Mouse (Mus musculus) intestine, postnatal 0 days (tissue): ENCODE results near the gene Asic1. TPM values are rescaled to one million over a fixed set of nuclear protein-coding genes. Genes with fewer than 3 reads are reported as not detected.

Experiments
- ATAC-seq: fragments of 200-750 bp; cut with Nextera tagmentation; 2 replicates; pipeline ENCODE4 v1.8.0; 2017; ENCODE audit warnings: mild to moderate bottlenecking, moderate TSS enrichment, moderate library complexity
- H3K27ac ChIP-seq: fragments of 300-500 bp; sonication (generic); 2 replicates; pipeline ENCODE4 v1.5.1; 2014; ENCODE audit warnings: mild to moderate bottlenecking, low read depth, low read length, moderate library complexity
- H3K27me3 ChIP-seq: fragments of 300-500 bp; sonication (generic); replicated peaks from 2 replicates; pipeline ENCODE4 v1.6.1; 2014; ENCODE audit warnings: low read length, mixed read lengths; ENCODE audit not compliant: control insufficient read depth, insufficient read depth
- H3K36me3 ChIP-seq: fragments of 300-500 bp; sonication (generic); 2 replicates; pipeline ENCODE4 v1.6.1; 2014; ENCODE audit warnings: mild to moderate bottlenecking, moderate library complexity; ENCODE audit not compliant: control insufficient read depth, insufficient read depth
- H3K4me1 ChIP-seq: fragments of 300-500 bp; sonication (generic); replicated peaks from 2 replicates; pipeline ENCODE4 v1.6.1; 2014; ENCODE audit warnings: antibody characterized with exemption, low read length, mixed read lengths; ENCODE audit not compliant: control insufficient read depth, insufficient read depth
- H3K4me2 ChIP-seq: fragments of 300-500 bp; sonication (generic); replicated peaks from 2 replicates; pipeline ENCODE4 v1.6.1; 2014; ENCODE audit warnings: low read depth, mild to moderate bottlenecking, moderate library complexity
- H3K4me3 ChIP-seq: fragments of 300-500 bp; sonication (generic); 2 replicates; pipeline ENCODE4 v1.5.1; 2014; ENCODE audit warnings: low read depth, low read length
- H3K9ac ChIP-seq: fragments of 300-500 bp; sonication (generic); 2 replicates; pipeline ENCODE4 v1.6.1; 2014; ENCODE audit warnings: mild to moderate bottlenecking, low read depth, low read length
- H3K9me3 ChIP-seq: fragments of 300-500 bp; sonication (generic); 2 replicates; pipeline ENCODE4 v1.6.1; 2016; ENCODE audit warnings: mixed run types; ENCODE audit not compliant: control insufficient read depth
- CTCF ChIP-seq: sonication (generic); IDR thresholded peaks from 2 replicates; pipeline ENCODE4 v1.5.1; 2016; ENCODE audit warnings: low read depth, mild to moderate bottlenecking, control low read depth, antibody characterized with exemption, moderate library complexity
- WGBS: fragments of 180-500 bp; shearing (Covaris S2); extraction: QIAGEN DNeasy Blood & Tissue Kit; methylation state at CpG from one replicate; pipeline ENCODE4 v1.1.7; 2014; 5-methylcytosine and 5-hydroxymethylcytosine counted together
- polyA plus RNA-seq: library from polyadenylated mRNA; unstranded; fragments of >200 nt; fragmentation: Nextera tagmentation; extraction: Ambion mirVana; gene quantifications from 2 replicates; pipeline ENCODE4 v1.2.1, GENCODE M21; 2015

Gene Asic1
- polyA plus RNA-seq: 1.4 and 2.1 TPM in 2 replicates

DNA sequence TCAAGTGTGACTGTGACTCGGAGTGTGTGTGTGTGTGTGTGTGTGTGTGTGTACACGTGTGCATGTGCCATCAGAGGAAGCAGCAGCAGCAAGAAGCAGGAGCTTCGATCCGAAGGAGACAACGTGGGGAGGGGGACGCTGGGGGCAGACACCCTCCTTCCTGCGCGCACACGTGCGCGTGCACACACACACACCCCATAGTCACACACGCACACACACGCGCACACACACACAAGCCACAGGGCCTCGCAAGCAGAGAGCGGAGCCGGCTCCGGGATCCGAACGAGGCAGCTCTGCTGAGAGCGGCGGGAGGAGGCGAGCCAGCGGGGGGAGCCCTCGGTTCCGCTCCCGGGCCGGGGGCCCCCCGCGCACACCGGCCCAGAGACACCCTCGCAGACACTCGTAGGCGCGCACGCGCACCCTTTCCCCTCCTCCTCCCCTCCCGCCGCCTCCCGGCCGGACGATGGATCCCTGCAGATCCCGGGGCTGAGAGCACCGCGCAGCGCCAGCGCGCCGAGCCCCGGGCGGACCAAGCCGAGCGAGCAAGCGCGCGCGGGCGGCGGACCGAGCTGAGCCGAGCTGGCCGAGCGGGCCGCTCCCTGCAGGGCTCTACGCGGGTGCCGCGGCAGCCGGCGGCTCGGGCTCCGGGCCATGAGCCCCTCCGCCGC is at the start of gene Asic1:
Asic1 (plus strand) TSS at position 215 of the 668 bp plus-strand sequence.
- Histone ChIP-seq H3K4me2 (peak within 1 kb of the TSS; percentile 93), H3K9ac (0 out of 2 replicates have a peak within 1 kb of the TSS, but pooled peaks have one; percentile 7), H3K4me3 (peak within 1 kb of the TSS; percentile 51), H3K36me3 (no peaks in the 10 kb centered on the region), H3K4me1 (no peaks in the 10 kb centered on the region), H3K27me3 (peaks cover 56% of the 10 kb centered on the region), H3K27ac (no peak within 1 kb of the TSS), H3K9me3 (no peaks in the 10 kb centered on the region)
- TF ChIP-seq CTCF: peak; percentile 29
- peak; percentile 57; the same call in 1 of the 2 replicates for ATAC-seq
- under 1% methylated on average over 52 of the region's 74 CpGs for WGBS

DNA sequence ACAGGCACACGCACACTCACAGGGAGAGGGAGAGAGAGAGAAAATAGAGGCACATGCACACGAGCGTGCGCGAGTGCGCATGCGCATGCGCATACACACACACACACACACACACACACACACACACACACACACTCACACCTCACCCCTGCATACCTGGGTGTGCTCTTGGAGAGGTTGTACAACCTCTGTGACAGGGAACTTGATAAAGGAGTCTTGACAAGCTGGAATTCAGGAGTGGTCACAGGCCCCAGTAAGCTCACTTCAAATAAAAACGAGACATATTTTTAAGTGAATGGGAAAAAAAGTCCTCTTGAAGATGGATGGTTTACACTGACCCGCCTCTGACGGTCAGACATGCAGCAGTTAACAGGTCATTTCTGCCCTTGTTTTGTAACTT is 48.1 kb upstream of the Asic1 start:
- Histone ChIP-seq H3K9me3 (no peaks in the 10 kb centered on the region), H3K27me3 (no peaks in the 10 kb centered on the region), H3K9ac (no peak overlapping the region), H3K4me2 (no peak overlapping the region), H3K36me3 (peaks cover 60% of the 10 kb centered on the region), H3K4me3 (no peak overlapping the region), H3K4me1 (no peaks in the 10 kb centered on the region), H3K27ac (no peak overlapping the region)
- ATAC-seq: no peak
- TF ChIP-seq CTCF: no peak
- WGBS: 91% methylated on average over 11 of the region's 11 CpGs

DNA sequence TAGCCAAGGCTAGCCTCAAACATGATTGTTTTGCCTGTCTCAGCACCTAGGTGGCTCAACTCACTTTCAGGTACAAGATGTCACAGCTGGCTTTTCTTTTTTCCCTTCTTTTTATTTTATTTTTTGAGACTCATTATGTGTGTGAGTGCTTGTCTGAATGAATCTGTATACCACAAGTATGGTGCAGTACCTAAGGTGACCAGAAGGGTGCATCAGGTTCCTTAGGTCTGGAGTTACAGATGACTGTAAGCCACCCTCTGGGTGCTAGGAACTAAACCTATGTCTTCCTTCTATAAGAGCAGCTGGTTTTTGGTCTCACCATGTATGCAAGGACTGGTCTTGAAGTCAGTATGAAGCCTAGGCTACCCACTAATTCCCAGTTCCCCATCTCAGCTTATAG is 38.5 kb upstream of the Asic1 start:
- H3K27me3 ChIP-seq: no peaks in the 10 kb centered on the region
- H3K4me3 ChIP-seq: no peak overlapping the region
- peaks cover 79% of the 10 kb centered on the region for H3K36me3 ChIP-seq
- H3K9ac ChIP-seq: no peak overlapping the region
- no peak overlapping the region for H3K4me2 ChIP-seq
- TF ChIP-seq CTCF: peak; percentile 57
- no peaks in the 10 kb centered on the region for H3K4me1 ChIP-seq
- no peak for ATAC-seq
- no peak overlapping the region for H3K27ac ChIP-seq
- H3K9me3 ChIP-seq: no peaks in the 10 kb centered on the region

DNA sequence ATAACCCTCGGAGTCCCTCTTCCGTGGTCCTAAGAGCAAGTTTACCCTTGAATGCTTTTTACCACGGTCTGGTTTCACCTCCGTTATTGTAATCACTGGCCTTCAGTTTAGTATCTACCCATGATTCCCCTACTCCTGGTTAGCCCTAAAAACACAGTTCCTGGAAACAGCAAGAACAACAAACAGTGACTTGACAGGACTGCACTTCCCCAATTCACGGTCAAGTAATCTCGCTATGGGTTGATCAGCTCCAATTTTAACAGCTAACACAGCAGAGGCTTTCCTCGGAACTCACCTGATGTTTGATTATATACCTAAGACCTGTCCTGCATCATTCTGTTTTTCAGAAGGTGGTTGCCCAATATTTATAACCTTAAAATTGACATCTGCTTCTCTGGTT is 35.5 kb upstream of the Asic1 start:
- no peak overlapping the region; the same call in 1 of the 2 replicates for H3K27ac ChIP-seq
- no peak overlapping the region for H3K4me2 ChIP-seq
- WGBS: 88% methylated on average over 7 of the region's 7 CpGs
- ATAC-seq: no peak
- no peaks in the 10 kb centered on the region for H3K9me3 ChIP-seq
- H3K4me3 ChIP-seq: no peak overlapping the region
- H3K4me1 ChIP-seq: no peaks in the 10 kb centered on the region
- H3K27me3 ChIP-seq: no peaks in the 10 kb centered on the region
- no peak overlapping the region for H3K9ac ChIP-seq
- TF ChIP-seq CTCF: no peak
- H3K36me3 ChIP-seq: peaks cover 68% of the 10 kb centered on the region

DNA sequence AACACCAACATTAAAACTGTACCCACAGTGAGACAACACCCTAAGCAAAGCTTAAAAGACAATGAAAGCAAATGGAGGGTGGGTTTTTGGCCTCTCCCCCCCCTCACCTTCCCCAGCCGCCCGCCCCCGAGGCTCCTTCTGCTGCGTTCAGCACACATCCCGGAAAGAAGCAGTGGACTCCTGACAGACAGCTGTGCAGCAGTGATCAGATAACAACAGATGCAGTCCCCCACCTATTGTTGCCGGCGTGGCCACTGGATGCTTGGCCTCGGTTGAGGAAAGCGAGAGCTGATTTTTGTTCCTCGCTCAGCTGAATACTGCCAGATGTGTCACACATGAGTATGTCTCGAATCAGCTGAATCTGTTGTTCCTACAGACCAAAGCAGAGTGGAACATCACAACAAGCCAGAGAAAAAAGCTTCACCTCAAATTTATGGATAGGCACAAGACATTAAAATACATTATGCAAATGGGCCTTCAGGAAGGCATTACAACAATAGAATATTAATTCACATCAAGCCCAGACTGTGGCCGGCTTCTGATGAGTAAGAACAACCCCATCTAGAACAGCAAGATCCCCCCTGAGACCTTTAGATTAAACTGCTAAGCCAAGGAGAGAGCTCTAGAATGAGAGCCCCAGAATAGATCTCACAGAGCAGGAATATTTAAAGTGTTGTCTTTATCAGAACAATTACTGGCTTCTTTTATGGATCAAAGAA is 32.6 kb upstream of the Asic1 start:
- no peak overlapping the region for H3K27ac ChIP-seq
- H3K27me3 ChIP-seq: no peaks in the 10 kb centered on the region
- peaks cover 57% of the 10 kb centered on the region for H3K36me3 ChIP-seq
- 93% methylated on average over 12 of the region's 12 CpGs for WGBS
- no peak overlapping the region for H3K4me3 ChIP-seq
- no peak overlapping the region for H3K9ac ChIP-seq
- H3K4me1 ChIP-seq: no peaks in the 10 kb centered on the region
- H3K9me3 ChIP-seq: no peaks in the 10 kb centered on the region
- no peak for ATAC-seq
- no peak overlapping the region for H3K4me2 ChIP-seq
- no peak for TF ChIP-seq CTCF

DNA sequence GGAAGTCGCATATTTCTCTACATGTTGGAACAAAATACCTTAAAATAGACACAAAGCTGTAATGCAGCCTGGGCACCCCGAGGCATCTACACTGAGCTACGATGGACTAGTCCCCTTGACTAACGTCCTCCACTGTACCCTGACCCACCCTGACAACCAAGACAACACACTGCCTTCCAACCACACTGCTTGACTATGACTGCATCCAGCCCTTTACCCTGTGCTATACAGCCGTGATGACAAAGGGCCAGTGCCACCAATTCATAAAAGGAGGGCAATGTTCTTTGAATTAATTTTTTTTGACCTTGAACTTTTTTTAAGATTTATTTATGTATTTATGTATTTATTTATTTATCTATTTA is 32.1 kb upstream of the Asic1 start:
- ATAC-seq: no peak
- H3K4me3 ChIP-seq: no peak overlapping the region
- H3K4me1 ChIP-seq: no peaks in the 10 kb centered on the region
- H3K9ac ChIP-seq: no peak overlapping the region
- no peak overlapping the region for H3K4me2 ChIP-seq
- 89% methylated on average over 5 of the region's 5 CpGs for WGBS
- no peak overlapping the region for H3K27ac ChIP-seq
- peaks cover 53% of the 10 kb centered on the region for H3K36me3 ChIP-seq
- no peaks in the 10 kb centered on the region for H3K9me3 ChIP-seq
- no peaks in the 10 kb centered on the region for H3K27me3 ChIP-seq
- TF ChIP-seq CTCF: no peak
